Mouse (Mus musculus): Measurements from ENCODE around the gene 1810049J17Rik. TPM values are rescaled to one million over a fixed set of nuclear protein-coding genes. Genes with fewer than 3 reads are reported as not detected.
"Not testable (repeated sequence)": the region's sequence is repeated elsewhere in the genome, so short reads cannot be mapped to it uniquely, and the experiment has no call there.

The 1810049J17Rik gene
- not detected for polyA plus RNA-seq (2017; shearing (Covaris generic))

- peak; percentile 36 for ATAC-seq
These were observed at the start of gene 1810049J17Rik for GRCm38 (mm10) chr15:12321788-12322621. TSS of gene 1810049J17Rik (minus strand) at chr15:12321899.

- ATAC-seq, result peak; percentile 69
These were observed 49.5 kb upstream of the 1810049J17Rik start for GRCm38 (mm10) chr15:12371183-12371582.

- no peak for ATAC-seq
These were observed 48.4 kb upstream of the 1810049J17Rik start for GRCm38 (mm10) chr15:12370096-12370495.

GRCm38 (mm10) chr15:12368850-12369249, 47.2 kb upstream of the 1810049J17Rik start:
- no peak for ATAC-seq

- no peak for ATAC-seq
These were observed 46.7 kb upstream of the 1810049J17Rik start for GRCm38 (mm10) chr15:12368357-12368756.

GRCm38 (mm10) chr15:12367306-12368080, 45.8 kb upstream of the 1810049J17Rik start:
- ATAC-seq, result no peak

- ATAC-seq, result not testable (repeated sequence)
These were observed 45.0 kb upstream of the 1810049J17Rik start for GRCm38 (mm10) chr15:12366580-12367305.

- ATAC-seq, result no peak
These were observed 44.4 kb upstream of the 1810049J17Rik start for GRCm38 (mm10) chr15:12366072-12366469.

GRCm38 (mm10) chr15:12365416-12366071, 43.8 kb upstream of the 1810049J17Rik start:
- ATAC-seq, result no peak

- no peak for ATAC-seq
These were observed 42.4 kb upstream of the 1810049J17Rik start for GRCm38 (mm10) chr15:12364096-12364495.

GRCm38 (mm10) chr15:12362701-12363040, 41.0 kb upstream of the 1810049J17Rik start:
- no peak for ATAC-seq

GRCm38 (mm10) chr15:12362001-12362700, 40.5 kb upstream of the 1810049J17Rik start:
- ATAC-seq, result no peak

GRCm38 (mm10) chr15:12360519-12361212, 39.0 kb upstream of the 1810049J17Rik start:
- no peak for ATAC-seq

GRCm38 (mm10) chr15:12358384-12358783, 36.7 kb upstream of the 1810049J17Rik start:
- no peak for ATAC-seq

- no peak for ATAC-seq
These were observed 35.8 kb upstream of the 1810049J17Rik start for GRCm38 (mm10) chr15:12357459-12357858.

- no peak for ATAC-seq
These were observed 34.2 kb upstream of the 1810049J17Rik start for GRCm38 (mm10) chr15:12355907-12356306.

- no peak for ATAC-seq
These were observed 33.6 kb upstream of the 1810049J17Rik start for GRCm38 (mm10) chr15:12355261-12355660.

GRCm38 (mm10) chr15:12354281-12354810, 32.6 kb upstream of the 1810049J17Rik start:
- ATAC-seq, result no peak

GRCm38 (mm10) chr15:12351470-12351869, 29.8 kb upstream of the 1810049J17Rik start:
- ATAC-seq, result no peak

- no peak for ATAC-seq
These were observed 28.1 kb upstream of the 1810049J17Rik start for GRCm38 (mm10) chr15:12349840-12350239.

- peak; percentile 65 for ATAC-seq
These were observed 27.3 kb upstream of the 1810049J17Rik start for GRCm38 (mm10) chr15:12348950-12349349.
